8 mouse cellular contexts compared by ENCODE assay signal in the genomic region with DNA sequence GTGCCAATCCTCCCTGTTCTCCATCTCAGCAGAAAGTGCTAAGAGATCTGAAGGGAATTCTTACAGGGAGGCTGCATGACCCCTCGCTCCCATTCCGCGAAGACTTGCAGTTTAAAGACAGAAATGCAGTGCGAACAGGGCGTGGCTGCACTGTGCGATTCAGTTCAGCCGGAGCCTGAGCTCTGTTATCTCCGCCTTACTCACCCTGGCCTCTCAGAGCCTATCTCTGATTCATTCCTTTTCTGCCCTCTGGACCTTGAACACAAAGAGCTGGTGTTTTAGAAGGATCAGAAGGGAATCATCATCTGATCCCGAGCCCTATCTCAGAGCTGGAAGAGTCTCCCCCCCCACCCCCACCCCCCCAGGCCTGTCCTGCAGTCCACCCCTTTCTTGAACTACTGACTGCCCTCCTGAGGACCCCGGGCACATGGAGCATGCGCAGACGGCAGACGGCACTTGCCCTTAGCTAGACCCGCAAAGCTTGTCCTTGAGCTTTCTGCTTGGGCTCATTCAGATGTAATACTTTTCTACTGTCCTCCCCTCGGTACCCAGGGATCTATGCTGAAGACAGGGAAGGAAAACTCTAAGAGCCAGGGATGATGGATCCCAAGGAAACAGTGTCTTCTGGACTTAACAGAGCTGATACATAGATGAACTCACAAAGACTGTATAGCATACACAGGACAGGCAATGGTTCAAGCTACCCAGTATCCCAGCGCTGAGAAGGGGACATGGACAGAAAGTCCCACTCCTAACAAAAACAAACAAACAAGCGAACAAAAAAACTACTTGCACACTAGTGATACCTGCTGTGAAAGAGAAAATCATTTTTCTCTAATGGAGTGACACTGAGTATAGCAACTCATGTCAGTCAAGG. TPM values are rescaled to one million over a fixed set of nuclear protein-coding genes. Genes with fewer than 3 reads are reported as not detected.
A peak's percentile ranks its signal among the peaks of the same experiment; 100 is the strongest.
DNase-seq lines count a peak whose midpoint lies in the region; ATAC-seq and TF ChIP-seq lines count a peak whose summit lies in the region.

No protein-coding gene starts in this region.

- peak overlapping the region; percentile 47; the same call in 1 of the 2 replicates for H3K9ac ChIP-seq in lung, embryonic 14.5 days

- WGBS in lung, embryonic 14.5 days = 25% methylated on average over 17 of the region's 17 CpGs

- H3K4me1 ChIP-seq in lung, embryonic 14.5 days (ENCODE audit: insufficient read depth) = no peaks in the 10 kb centered on the region

- no peaks in the 10 kb centered on the region for H3K27me3 ChIP-seq in lung, embryonic 14.5 days (ENCODE audit: insufficient read depth, low read length)

- H3K4me3 ChIP-seq in lung, embryonic 14.5 days (ENCODE audit: low read depth, low read length) = peak overlapping the region; percentile 24
- no peak overlapping the region for H3K4me3 ChIP-seq in left cerebral cortex, adult 2 months

- TF ChIP-seq CTCF in lung, embryonic 14.5 days (IDR thresholded peaks at IDR 0.05; ENCODE audit: low read depth) = no peak
- TF ChIP-seq CTCF in left cerebral cortex, adult 2 months (IDR thresholded peaks at IDR 0.05) = no peak

- intact Hi-C loops in left cerebral cortex, adult 2 months (cut with DNase I) = no loop called here

- H3K4me2 ChIP-seq in lung, embryonic 14.5 days = peak overlapping the region; percentile 63

- no peaks in the 10 kb centered on the region for H3K36me3 ChIP-seq in lung, embryonic 14.5 days (ENCODE audit: insufficient read depth)

- H3K9me3 ChIP-seq in lung, embryonic 14.5 days (ENCODE audit: low read depth, low read length) = no peaks in the 10 kb centered on the region

- DNase-seq in cerebellum, postnatal 14 days = no peak
- peak; percentile 48 for DNase-seq in c-Kit-positive CD71-positive TER-119-negative erythroid progenitor cells, embryonic 14.5 days (ENCODE audit: low read depth)
- DNase-seq in heart, postnatal 4 days = peak; percentile 47
- peak; percentile 67 for DNase-seq in lung, embryonic 14.5 days
- peak; percentile 33 for DNase-seq in retina, postnatal 1 day
- DNase-seq in left cerebral cortex, adult 2 months (ENCODE audit: extremely low spot score in 1 of 2, low spot score in 2 of 2) = no peak
- DNase-seq in layer of hippocampus, adult 9-10 months (ENCODE audit: low spot score) = no peak

- ATAC-seq in cerebellum, adult (ENCODE audit: insufficient number of reproducible peaks, low FRiP score, low TSS enrichment) = 0 out of 2 replicates have a peak, but pooled peaks have one; percentile 40
- peak; percentile 77; the same call in 1 of the 2 replicates for ATAC-seq in lung, embryonic 14.5 days (ENCODE audit: insufficient read depth)

- no peak overlapping the region for H3K27ac ChIP-seq in lung, embryonic 14.5 days (ENCODE audit: low read depth)
- H3K27ac ChIP-seq in left cerebral cortex, adult 2 months = no peak overlapping the region

RNA-seq across cellular contexts. Expression of a gene that starts 48.4 kb away (rescaled TPM):
- total RNA-seq in heart, postnatal 4 days (2021) = 100 to 1,000 TPM; 173 to 182 TPM
- polyA plus RNA-seq in lung, embryonic 14.5 days (2014; fragmentation: Nextera tagmentation; extraction: Ambion mirVana) = 108 and 113 TPM in 2 replicates
- total RNA-seq in left cerebral cortex, adult 2 months (2021) = 100 to 1,000 TPM; 145 to 150 TPM

Comparison
In these comparisons a context has a peak if more than half of its experiments do, and no peak if none do; other contexts are left out.
1. DNase-seq: peak in c-Kit-positive CD71-positive TER-119-negative erythroid progenitor cells, embryonic 14.5 days (single experiment), heart, postnatal 4 days (single experiment), lung, embryonic 14.5 days (single experiment) and retina, postnatal 1 day (single experiment); none in cerebellum, postnatal 14 days (0 of 2), left cerebral cortex, adult 2 months (0 of 2) and layer of hippocampus, adult 9-10 months (single experiment).